ENCODE assay signal across 14 mouse cellular contexts in genomic region chr5:119676245-119676644, GRCm38 (mm10). TPM values are rescaled to one million over a fixed set of nuclear protein-coding genes. Genes with fewer than 3 reads are reported as not detected.
A peak's percentile ranks its signal among the peaks of the same experiment; 100 is the strongest.
DNase-seq lines count a peak whose midpoint lies in the region; ATAC-seq and TF ChIP-seq lines count a peak whose summit lies in the region.
"Had no signal": no experiment of that assay in that cellular context is flagged by ENCODE, and none has a peak within 500 bp of the region (broad histone marks: within the 10 kb centered on the region; RNA-seq: fewer than 3 reads in every experiment).

No protein-coding gene starts in this region.

- H3K27ac ChIP-seq in liver, adult 2 months (replicated peaks; ENCODE audit: insufficient read depth, low read depth, low read length): peak overlapping the region; percentile 25; the same call in 1 of the 2 replicates
- H3K27ac ChIP-seq in liver, embryonic 12.5 days: no peak overlapping the region
- H3K27ac ChIP-seq in intestine, embryonic 14.5 days (ENCODE audit: low read depth): no peak overlapping the region
- no peak overlapping the region for H3K27ac ChIP-seq in liver, postnatal 0 days (ENCODE audit: low read depth)
- H3K27ac ChIP-seq in midbrain, embryonic 10.5 days (replicated peaks): no peak overlapping the region
- H3K27ac ChIP-seq: hindbrain, embryonic 15.5 days; liver, embryonic 15.5 days; neural tube, embryonic 15.5 days had no signal

- H3K4me2 ChIP-seq in liver, embryonic 12.5 days: no peak overlapping the region
- H3K4me2 ChIP-seq in intestine, embryonic 14.5 days (ENCODE audit: low read length): peak overlapping the region; percentile 84; the same call in 1 of the 2 replicates
- no peak overlapping the region for H3K4me2 ChIP-seq in liver, postnatal 0 days (ENCODE audit: low read depth, low read length)
- H3K4me2 ChIP-seq: hindbrain, embryonic 15.5 days had no signal

- no peak for TF ChIP-seq POLR2A in liver, adult 2 months (IDR thresholded peaks at IDR 0.05; ENCODE audit: extremely low read depth, insufficient read depth, low read length)

- no peaks in the 10 kb centered on the region for H3K27me3 ChIP-seq in liver, adult 2 months (ENCODE audit: control insufficient read depth, insufficient read depth, low read length)
- peaks cover 95% of the 10 kb centered on the region for H3K27me3 ChIP-seq in liver, embryonic 12.5 days (replicated peaks)
- H3K27me3 ChIP-seq in intestine, embryonic 14.5 days (replicated peaks; ENCODE audit: control insufficient read depth, insufficient read depth, low read length): peaks cover 15% of the 10 kb centered on the region; the same call in 1 of the 2 replicates
- peaks cover 52% of the 10 kb centered on the region for H3K27me3 ChIP-seq in liver, postnatal 0 days (ENCODE audit: insufficient read depth, low read length)
- H3K27me3 ChIP-seq in midbrain, embryonic 10.5 days (ENCODE audit: low read depth, poor library complexity, severe bottlenecking): peaks cover 100% of the 10 kb centered on the region

- no peaks in the 10 kb centered on the region for H3K4me1 ChIP-seq in liver, adult 2 months (ENCODE audit: control insufficient read depth, insufficient read depth, low read length)
- no peaks in the 10 kb centered on the region; the same call in 1 of the 2 replicates for H3K4me1 ChIP-seq in liver, embryonic 12.5 days
- H3K4me1 ChIP-seq in intestine, embryonic 14.5 days (replicated peaks; ENCODE audit: control insufficient read depth, insufficient read depth, low read length): peaks cover 13% of the 10 kb centered on the region
- H3K4me1 ChIP-seq in liver, postnatal 0 days (ENCODE audit: insufficient read depth): no peaks in the 10 kb centered on the region
- peaks cover 17% of the 10 kb centered on the region for H3K4me1 ChIP-seq in midbrain, embryonic 10.5 days

- no peak for TF ChIP-seq CTCF in liver, adult 2 months (IDR thresholded peaks at IDR 0.05; ENCODE audit: low read depth, low read length)
- 0 out of 2 replicates have a peak, but pooled peaks have one; percentile 8 for TF ChIP-seq CTCF in liver, postnatal 0 days (IDR thresholded peaks at IDR 0.05; ENCODE audit: low read depth)

- ATAC-seq in liver, embryonic 12.5 days: no peak
- ATAC-seq in intestine, embryonic 14.5 days (replicated peaks; ENCODE audit: low FRiP score, low TSS enrichment, low read depth): no peak
- peak; percentile 43; the same call in 1 of the 2 replicates for ATAC-seq in liver, postnatal 0 days
- ATAC-seq: forebrain, embryonic 16.5 days had no signal

- H3K9me3 ChIP-seq in liver, embryonic 12.5 days (replicated peaks): no peaks in the 10 kb centered on the region
- no peaks in the 10 kb centered on the region for H3K9me3 ChIP-seq in intestine, embryonic 14.5 days (ENCODE audit: control insufficient read depth, low read length)
- H3K9me3 ChIP-seq in liver, postnatal 0 days (ENCODE audit: low read length): no peaks in the 10 kb centered on the region
- H3K9me3 ChIP-seq in midbrain, embryonic 10.5 days (replicated peaks): no peaks in the 10 kb centered on the region
- H3K9me3 ChIP-seq: hindbrain, embryonic 15.5 days; liver, embryonic 15.5 days; neural tube, embryonic 15.5 days had no signal

- 0 out of 2 replicates have a peak, but pooled peaks cover 3% of the 10 kb centered on the region for H3K79me2 ChIP-seq in liver, adult 2 months (ENCODE audit: control insufficient read depth, insufficient read depth, low read length)

- peaks cover 29% of the 10 kb centered on the region for H3K36me3 ChIP-seq in liver, adult 2 months (ENCODE audit: control insufficient read depth, insufficient read depth, low read length)
- H3K36me3 ChIP-seq in liver, embryonic 12.5 days: peaks cover 3% of the 10 kb centered on the region
- peaks cover 47% of the 10 kb centered on the region for H3K36me3 ChIP-seq in intestine, embryonic 14.5 days (ENCODE audit: control insufficient read depth, insufficient read depth, low read length)
- no peaks in the 10 kb centered on the region for H3K36me3 ChIP-seq in liver, postnatal 0 days (replicated peaks; ENCODE audit: insufficient read depth, low read length)
- H3K36me3 ChIP-seq in midbrain, embryonic 10.5 days: no peaks in the 10 kb centered on the region
- H3K36me3 ChIP-seq: G1E; hindbrain, embryonic 15.5 days; liver, embryonic 15.5 days; neural tube, embryonic 15.5 days had no signal

- no peak overlapping the region for H3K4me3 ChIP-seq in liver, adult 2 months (ENCODE audit: insufficient read depth, low read depth, low read length)
- no peak overlapping the region for H3K4me3 ChIP-seq in liver, embryonic 12.5 days
- H3K4me3 ChIP-seq in intestine, embryonic 14.5 days (ENCODE audit: low read depth, low read length): 0 out of 2 replicates have a peak overlapping the region, but pooled peaks have one; percentile 83
- H3K4me3 ChIP-seq in liver, postnatal 0 days (ENCODE audit: low read depth, low read length): no peak overlapping the region
- no peak overlapping the region for H3K4me3 ChIP-seq in midbrain, embryonic 10.5 days
- H3K4me3 ChIP-seq: hindbrain, embryonic 15.5 days; liver, embryonic 15.5 days; neural tube, embryonic 15.5 days had no signal

- H3K9ac ChIP-seq in liver, adult 2 months (ENCODE audit: low read depth, low read length): no peak overlapping the region
- no peak overlapping the region for H3K9ac ChIP-seq in liver, embryonic 12.5 days
- peak overlapping the region; percentile 89 for H3K9ac ChIP-seq in intestine, embryonic 14.5 days (ENCODE audit: low read length)
- no peak overlapping the region for H3K9ac ChIP-seq in liver, postnatal 0 days (replicated peaks)
- H3K9ac ChIP-seq: hindbrain, embryonic 15.5 days; liver, embryonic 15.5 days; neural tube, embryonic 15.5 days had no signal

- WGBS in liver, adult 2 months: 26% methylated on average over 2 of the region's 2 CpGs
- 63% methylated on average over 2 of the region's 2 CpGs for WGBS in liver, embryonic 12.5 days (ENCODE audit: insufficient replicate concordance)
- 53% methylated on average over 2 of the region's 2 CpGs for WGBS in intestine, embryonic 14.5 days
- WGBS in liver, postnatal 0 days (ENCODE audit: insufficient replicate concordance): 33% methylated on average over 2 of the region's 2 CpGs
- WGBS in midbrain, embryonic 10.5 days: 10% methylated on average over 2 of the region's 2 CpGs

- no peak for TF ChIP-seq EP300 in liver, postnatal 0 days (IDR thresholded peaks at IDR 0.05; ENCODE audit: low read depth)

- peak; percentile 31 for DNase-seq in adrenal gland, postnatal 14 days
- no peak for DNase-seq in adrenal gland, postnatal 4 days (ENCODE audit: low spot score in 2 of 2)
- DNase-seq in liver, adult 2 months (ENCODE audit: extremely low read depth, low read depth, low spot score): peak; percentile 73
- DNase-seq in intestine, embryonic 14.5 days (ENCODE audit: low spot score): peak; percentile 49
- DNase-seq in liver, postnatal 0 days: no peak
- DNase-seq in midbrain, embryonic 10.5 days (ENCODE audit: low spot score): no peak
- no peak for DNase-seq in urinary bladder, postnatal 36 days (ENCODE audit: low spot score in 2 of 2)
- DNase-seq: heart, adult 18-20 months had no signal

RNA-seq across cellular contexts. Expression of gene Tbx3, which starts 5.8 kb away (rescaled TPM):
- total RNA-seq in adrenal gland, postnatal 14 days (2021): 176 and 177 TPM in 2 replicates
- total RNA-seq in adrenal gland, postnatal 4 days (2021): 100 to 1,000 TPM; 179 to 231 TPM
- total RNA-seq in liver, adult 2 months (2014; rRNA removed): 7.7 and 8.2 TPM in 2 replicates
- polyA plus RNA-seq in liver, adult 2 months (2012; rRNA removed): 25.0 and 32.4 TPM in 2 replicates
- 9.3 and 10.7 TPM in 2 replicates for polyA plus RNA-seq in liver, embryonic 12.5 days (2016; fragmentation: Nextera tagmentation; extraction: Ambion mirVana)
- 44.1 and 45.5 TPM in 2 replicates for polyA plus RNA-seq in intestine, embryonic 14.5 days (2014; fragmentation: Nextera tagmentation; extraction: Ambion mirVana)
- 2.8 and 4.2 TPM in 2 replicates for polyA plus RNA-seq in liver, postnatal 0 days (2015; fragmentation: Nextera tagmentation; extraction: Ambion mirVana)
- 3.9 and 7.2 TPM in 2 replicates for polyA plus RNA-seq in midbrain, embryonic 10.5 days (2016; fragmentation: Nextera tagmentation; extraction: Ambion mirVana)
- polyA plus RNA-seq: G1E had no signal

Comparison
In these comparisons a context has a peak if more than half of its experiments do, and no peak if none do; other contexts are left out.
1. DNase-seq: peak in adrenal gland, postnatal 14 days (single experiment), liver, adult 2 months (single experiment) and intestine, embryonic 14.5 days (single experiment); none in adrenal gland, postnatal 4 days (0 of 2), liver, postnatal 0 days (single experiment), midbrain, embryonic 10.5 days (single experiment) and urinary bladder, postnatal 36 days (0 of 2).